Mouse (Mus musculus) midbrain, embryonic 10.5 days (tissue): ENCODE data around the gene Cdpf1. TPM values are rescaled to one million over a fixed set of nuclear protein-coding genes. Genes with fewer than 3 reads are reported as not detected.
A peak's percentile ranks its signal among the peaks of the same experiment; 100 is the strongest.

Source experiments
- DNase-seq: peaks from one replicate; pipeline ENCODE4 v3.0.0-alpha.2; 2017; ENCODE audit warnings: low spot score
- H3K27ac ChIP-seq: fragments of 300-500 bp; sonication (generic); replicated peaks from 2 replicates; pipeline ENCODE4 v1.5.1; 2016; ENCODE audit warnings: mild to moderate bottlenecking
- H3K27me3 ChIP-seq: fragments of 300-500 bp; sonication (generic); 2 replicates; pipeline ENCODE4 v1.6.1; 2016; ENCODE audit warnings: low read depth, mild to moderate bottlenecking; ENCODE audit not compliant: poor library complexity, severe bottlenecking
- H3K36me3 ChIP-seq: fragments of 300-500 bp; sonication (generic); 2 replicates; pipeline ENCODE4 v1.6.1; 2016; ENCODE audit warnings: mild to moderate bottlenecking, moderate library complexity
- H3K4me1 ChIP-seq: fragments of 300-500 bp; sonication (generic); 2 replicates; pipeline ENCODE4 v1.6.1; 2016
- H3K4me3 ChIP-seq: fragments of 300-500 bp; sonication (generic); 2 replicates; pipeline ENCODE4 v1.5.1; 2016; ENCODE audit warnings: mild to moderate bottlenecking, moderate library complexity
- H3K9me3 ChIP-seq: fragments of 300-500 bp; sonication (generic); replicated peaks from 2 replicates; pipeline ENCODE4 v1.6.1; 2016; ENCODE audit warnings: mild to moderate bottlenecking
- WGBS: fragments of 180-500 bp; shearing (Covaris S2); methylation state at CpG from one replicate; pipeline ENCODE4 v1.1.7; 2016; 5-methylcytosine and 5-hydroxymethylcytosine counted together
- polyA plus RNA-seq: library from polyadenylated mRNA; unstranded; fragments of >200 nt; fragmentation: Nextera tagmentation; extraction: Ambion mirVana; gene quantifications from 2 replicates; pipeline ENCODE4 v1.2.1, GENCODE M21; 2016

Gene Cdpf1
- polyA plus RNA-seq, result 28.0 and 32.5 TPM in 2 replicates

- Histone ChIP-seq H3K9me3 (peaks cover 17% of the 10 kb centered on the region; the same call in 1 of the 2 replicates), H3K27me3 (0 out of 2 replicates have a peak, but pooled peaks cover 3% of the 10 kb centered on the region), H3K27ac (peak within 1 kb of the TSS; percentile 93), H3K4me3 (peak within 1 kb of the TSS; percentile 86), H3K4me1 (peaks cover 27% of the 10 kb centered on the region), H3K36me3 (no peaks in the 10 kb centered on the region)
- DNase-seq, result peak; percentile 97
- WGBS, result 3% methylated on average over 36 of the region's 36 CpGs
Measured at GRCm38 (mm10) chr15:85811535-85812277, at the start of gene Cdpf1. Gene Cdpf1 (minus strand): TSS chr15:85811697.

- peak; percentile 95 for DNase-seq
- Histone ChIP-seq H3K27me3 (no peaks in the 10 kb centered on the region), H3K36me3 (peaks cover 33% of the 10 kb centered on the region), H3K27ac (peak within 1 kb of the TSS; percentile 94), H3K4me3 (peak within 1 kb of the TSS; percentile 93), H3K4me1 (peaks cover 27% of the 10 kb centered on the region), H3K9me3 (no peaks in the 10 kb centered on the region)
- under 1% methylated on average over 42 of the region's 42 CpGs for WGBS
Measured at GRCm38 (mm10) chr15:85859490-85860031, 48.1 kb upstream of the Cdpf1 start, which contains the start of gene Gtse1. Gene Gtse1 (plus strand): TSS chr15:85859745.

DNA sequence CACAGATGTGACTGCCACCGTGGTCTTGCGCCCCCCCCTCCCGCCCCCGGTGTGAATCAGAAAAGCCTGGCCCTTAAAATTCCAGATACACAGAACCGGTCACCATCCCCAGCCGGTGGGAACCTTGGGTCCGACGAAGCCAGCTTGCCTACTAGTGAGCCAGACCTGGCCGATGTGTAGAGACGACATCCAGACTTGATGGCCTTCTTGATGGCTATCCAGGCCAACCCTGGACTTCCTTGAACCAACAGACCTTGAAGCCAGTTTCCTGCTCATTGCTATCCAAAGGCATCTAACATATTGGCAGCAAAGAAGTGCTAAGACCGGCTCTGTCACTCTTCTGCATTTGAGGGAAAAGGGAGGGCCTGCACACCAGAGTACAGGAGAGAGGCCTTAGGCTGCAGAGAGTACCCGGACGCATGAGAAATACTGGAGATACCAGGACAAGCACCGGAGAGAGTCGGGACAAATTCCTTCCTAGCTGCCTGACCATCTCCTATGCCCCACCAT lies 47.5 kb upstream of the Cdpf1 start:
- H3K4me1 ChIP-seq, result peaks cover 27% of the 10 kb centered on the region
- H3K9me3 ChIP-seq, result no peaks in the 10 kb centered on the region
- WGBS, result 12% methylated on average over 15 of the region's 15 CpGs
- peaks cover 28% of the 10 kb centered on the region for H3K36me3 ChIP-seq
- peak overlapping the region; percentile 93 for H3K4me3 ChIP-seq
- DNase-seq, result no peak
- H3K27ac ChIP-seq, result peak overlapping the region; percentile 94
- no peaks in the 10 kb centered on the region for H3K27me3 ChIP-seq

GRCm38 (mm10) chr15:85851656-85852392 lies 40.3 kb upstream of the Cdpf1 start:
- WGBS, result 81% methylated on average over 12 of the region's 12 CpGs
- H3K4me3 ChIP-seq, result no peak overlapping the region
- H3K27me3 ChIP-seq, result no peaks in the 10 kb centered on the region
- H3K36me3 ChIP-seq, result no peaks in the 10 kb centered on the region
- H3K4me1 ChIP-seq, result no peaks in the 10 kb centered on the region
- H3K27ac ChIP-seq, result no peak overlapping the region
- no peaks in the 10 kb centered on the region for H3K9me3 ChIP-seq
- DNase-seq, result no peak

DNA sequence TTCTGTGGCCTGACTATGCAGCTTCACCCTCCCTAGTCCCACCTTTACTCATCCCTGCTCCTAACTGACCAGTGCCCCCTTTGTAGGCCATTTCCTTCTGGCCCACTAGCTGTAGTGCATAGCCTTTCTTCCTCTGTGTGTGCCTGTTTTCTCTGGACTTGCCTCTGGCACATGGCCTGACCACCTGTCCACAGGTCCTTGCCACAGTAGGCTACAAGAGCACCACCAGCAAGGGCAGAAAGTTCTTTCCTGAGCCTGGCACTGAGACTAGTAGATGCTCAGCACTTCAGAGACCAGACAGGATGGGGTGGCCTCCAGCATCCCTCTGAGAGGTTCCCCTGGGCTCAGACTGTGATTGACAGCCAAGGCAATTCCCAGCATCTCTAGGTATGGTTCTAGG lies 33.6 kb upstream of the Cdpf1 start:
- no peak overlapping the region for H3K4me3 ChIP-seq
- H3K27me3 ChIP-seq, result no peaks in the 10 kb centered on the region
- no peaks in the 10 kb centered on the region for H3K36me3 ChIP-seq
- DNase-seq, result no peak
- H3K9me3 ChIP-seq, result no peaks in the 10 kb centered on the region
- H3K27ac ChIP-seq, result no peak overlapping the region
- H3K4me1 ChIP-seq, result peaks cover 7% of the 10 kb centered on the region

GRCm38 (mm10) chr15:85841796-85842360 lies 30.4 kb upstream of the Cdpf1 start:
- no peaks in the 10 kb centered on the region for H3K9me3 ChIP-seq
- no peak for DNase-seq
- no peaks in the 10 kb centered on the region for H3K36me3 ChIP-seq
- H3K4me3 ChIP-seq, result no peak overlapping the region
- no peaks in the 10 kb centered on the region for H3K27me3 ChIP-seq
- H3K27ac ChIP-seq, result no peak overlapping the region
- peaks cover 7% of the 10 kb centered on the region for H3K4me1 ChIP-seq
- WGBS, result 83% methylated on average over 5 of the region's 5 CpGs

- Histone ChIP-seq H3K4me3 (no peak overlapping the region), H3K27ac (0 out of 2 replicates have a peak overlapping the region, but pooled peaks have one; percentile 3), H3K9me3 (0 out of 2 replicates have a peak, but pooled peaks cover 1% of the 10 kb centered on the region), H3K27me3 (no peaks in the 10 kb centered on the region), H3K4me1 (peaks cover 7% of the 10 kb centered on the region), H3K36me3 (no peaks in the 10 kb centered on the region)
- WGBS, result 37% methylated on average over 6 of the region's 6 CpGs
- peak; percentile 55 for DNase-seq
Measured at GRCm38 (mm10) chr15:85840983-85841382, 29.5 kb upstream of the Cdpf1 start.

GRCm38 (mm10) chr15:85836887-85837286 lies 25.4 kb upstream of the Cdpf1 start:
- Histone ChIP-seq H3K27me3 (no peaks in the 10 kb centered on the region), H3K27ac (no peak overlapping the region), H3K4me1 (peaks cover 16% of the 10 kb centered on the region), H3K36me3 (no peaks in the 10 kb centered on the region), H3K9me3 (0 out of 2 replicates have a peak, but pooled peaks cover 4% of the 10 kb centered on the region), H3K4me3 (no peak overlapping the region)
- WGBS, result 90% methylated on average over 5 of the region's 5 CpGs
- DNase-seq, result no peak

- H3K27me3 ChIP-seq, result no peaks in the 10 kb centered on the region
- 74% methylated on average over 3 of the region's 3 CpGs for WGBS
- H3K4me3 ChIP-seq, result no peak overlapping the region
- H3K4me1 ChIP-seq, result peaks cover 14% of the 10 kb centered on the region
- no peak overlapping the region for H3K27ac ChIP-seq
- H3K36me3 ChIP-seq, result no peaks in the 10 kb centered on the region
- H3K9me3 ChIP-seq, result 0 out of 2 replicates have a peak, but pooled peaks cover 4% of the 10 kb centered on the region
- DNase-seq, result no peak
Measured at GRCm38 (mm10) chr15:85835335-85835734, 23.8 kb upstream of the Cdpf1 start.

GRCm38 (mm10) chr15:85832599-85832998 lies 21.1 kb upstream of the Cdpf1 start:
- H3K4me3 ChIP-seq, result peak overlapping the region; percentile 64
- no peaks in the 10 kb centered on the region for H3K27me3 ChIP-seq
- 51% methylated on average over 8 of the region's 8 CpGs for WGBS
- DNase-seq, result no peak
- peak overlapping the region; percentile 78; the same call in 1 of the 2 replicates for H3K27ac ChIP-seq
- no peaks in the 10 kb centered on the region for H3K36me3 ChIP-seq
- H3K4me1 ChIP-seq, result peaks cover 14% of the 10 kb centered on the region
- 0 out of 2 replicates have a peak, but pooled peaks cover 4% of the 10 kb centered on the region for H3K9me3 ChIP-seq

GRCm38 (mm10) chr15:85831954-85832590 lies 20.6 kb upstream of the Cdpf1 start, which contains the start of gene Ttc38:
Gene Ttc38 (plus strand): TSS chr15:85832306.
- peak; percentile 78 for DNase-seq
- peaks cover 14% of the 10 kb centered on the region for H3K4me1 ChIP-seq
- H3K27me3 ChIP-seq, result no peaks in the 10 kb centered on the region
- WGBS, result 2% methylated on average over 27 of the region's 27 CpGs
- H3K36me3 ChIP-seq, result no peaks in the 10 kb centered on the region
- 0 out of 2 replicates have a peak, but pooled peaks cover 4% of the 10 kb centered on the region for H3K9me3 ChIP-seq
- peak within 1 kb of the TSS; percentile 64 for H3K4me3 ChIP-seq
- peak within 1 kb of the TSS; percentile 78 for H3K27ac ChIP-seq

DNA sequence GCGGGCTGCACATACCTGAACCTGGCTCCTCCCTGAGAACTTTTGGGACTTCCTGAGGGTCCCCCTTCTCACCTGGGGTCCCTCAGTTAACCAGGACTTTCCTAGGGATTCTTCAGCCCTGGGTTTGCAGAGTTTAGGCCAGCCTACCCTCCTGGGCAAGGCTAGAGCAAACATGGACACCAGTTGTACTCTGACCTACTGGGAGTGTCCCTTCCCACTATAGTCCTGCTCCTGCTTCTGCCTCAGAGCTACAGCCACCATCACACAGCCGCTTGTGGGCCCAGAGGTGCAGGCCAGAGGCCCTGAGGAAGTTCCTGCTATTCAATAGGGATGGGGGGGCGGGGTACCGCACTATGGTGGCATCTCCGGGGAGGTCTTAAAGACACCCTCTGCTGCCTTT lies 18.0 kb upstream of the Cdpf1 start:
- 70% methylated on average over 5 of the region's 5 CpGs for WGBS
- Histone ChIP-seq H3K36me3 (no peaks in the 10 kb centered on the region), H3K9me3 (no peaks in the 10 kb centered on the region), H3K27ac (no peak overlapping the region), H3K4me1 (peaks cover 14% of the 10 kb centered on the region), H3K4me3 (no peak overlapping the region), H3K27me3 (no peaks in the 10 kb centered on the region)
- DNase-seq, result no peak
